Mouse (Mus musculus): ENCODE data around the gene Gna11.

GRCm38 (mm10) chr10:81559163-81559626 is 14.2 kb upstream of the Gna11 start, which contains the start of gene Aes:
- TF ChIP-seq CTCF (IDR thresholded peaks at IDR 0.05) (0 out of 2 replicates have a peak, but pooled peaks have one; percentile 4), POLR2A (IDR thresholded peaks at IDR 0.05; ENCODE audit: insufficient read depth, low read depth, low read length) (no peak)

All from heart, adult 2 months (tissue).